Mouse (Mus musculus) small intestine, adult 2 months (tissue): Measurements from ENCODE around the gene Cbr3.

Source experiments
- CTCF ChIP-seq: fragments of 200-500 bp; IDR thresholded peaks from 2 replicates; pipeline ENCODE4 v1.5.1; 2012; ENCODE audit warnings: low read depth, mild to moderate bottlenecking, control low read depth, inconsistent platforms, low read length, moderate library complexity, mixed read lengths; ENCODE audit not compliant: insufficient replicate concordance, insufficient read length; ENCODE audit errors: extremely low read depth
- POLR2A ChIP-seq: fragments of 200-500 bp; IDR thresholded peaks from 2 replicates; pipeline ENCODE4 v1.6.1; 2012; ENCODE audit warnings: low read depth, mild to moderate bottlenecking, control low read depth, inconsistent platforms, low read length, moderate library complexity

DNA sequence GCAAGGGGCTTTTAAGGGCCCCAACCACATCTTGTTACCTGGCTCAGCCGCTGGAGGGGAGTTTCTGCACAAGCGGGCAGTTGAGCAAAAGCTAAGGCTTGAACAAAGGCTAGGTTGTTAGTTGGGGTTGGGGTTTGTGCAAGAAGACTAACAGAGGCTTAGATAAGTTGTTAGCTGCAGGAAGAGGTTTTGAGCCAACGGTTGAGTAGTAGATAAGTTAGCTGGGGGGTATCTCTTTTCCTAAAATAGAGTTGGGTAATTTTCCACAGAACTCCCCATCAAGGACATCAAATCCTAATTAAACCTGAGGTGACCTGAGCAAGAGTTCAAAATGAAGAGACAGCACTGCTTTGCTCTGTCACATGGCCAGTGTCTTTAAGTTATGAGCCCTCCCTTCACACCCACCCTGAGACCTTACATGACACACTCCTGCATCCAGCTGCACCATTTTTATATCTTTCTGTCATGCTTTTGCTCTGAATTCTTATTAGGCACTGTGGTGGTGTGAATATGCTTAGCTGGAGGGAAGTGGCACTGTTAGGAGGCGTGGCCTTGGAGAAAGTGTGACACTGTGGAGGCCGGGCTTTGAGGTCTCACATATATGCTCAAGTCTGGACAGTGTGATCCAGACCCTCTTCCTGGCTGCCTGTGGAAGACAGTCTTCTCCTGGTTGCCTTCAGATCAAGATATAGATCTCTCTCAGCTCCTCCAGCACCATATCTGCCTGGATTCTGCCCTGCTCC is 34.4 kb upstream of the Cbr3 start:
- no peak for TF ChIP-seq CTCF
- TF ChIP-seq POLR2A: no peak
